Mouse (Mus musculus): ENCODE measurements around the gene Pakap. TPM values are rescaled to one million over a fixed set of nuclear protein-coding genes. Genes with fewer than 3 reads are reported as not detected.

The Pakap gene
- polyA plus RNA-seq, 1 experiment from 2014 or later = 28.4 TPM

DNA sequence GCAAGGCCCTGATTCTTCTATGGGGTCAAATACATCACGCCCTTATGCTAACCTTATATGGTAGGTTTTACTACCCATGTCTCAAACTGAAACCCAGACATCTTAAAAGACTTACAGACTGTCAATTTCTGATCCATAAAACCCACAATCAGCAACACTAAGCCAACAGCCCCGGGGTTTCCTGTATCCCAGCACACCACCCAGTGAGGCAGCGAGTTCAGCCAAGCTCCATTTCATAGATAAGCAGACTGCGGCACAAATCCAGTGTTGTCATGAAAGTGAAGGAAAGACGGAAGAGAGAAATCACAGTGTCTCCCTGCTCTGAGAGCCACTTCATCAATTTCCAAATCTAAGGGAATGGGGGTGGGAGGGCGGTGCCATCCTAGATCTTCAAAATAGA lies 50.8 kb downstream of the Pakap start:
- H3K4me1 ChIP-seq (replicated peaks; ENCODE audit: control insufficient read depth, insufficient read depth, low read length) = no peaks in the 10 kb centered on the region
- no peaks in the 10 kb centered on the region for H3K36me3 ChIP-seq (ENCODE audit: control insufficient read depth, insufficient read depth, low read length)
- H3K9me3 ChIP-seq (ENCODE audit: control insufficient read depth, low read length) = peaks cover 5% of the 10 kb centered on the region; the same call in 1 of the 2 replicates
- no peak overlapping the region for H3K27ac ChIP-seq (ENCODE audit: low read depth)
- ATAC-seq (replicated peaks; ENCODE audit: low FRiP score, low TSS enrichment, low read depth) = no peak
- H3K27me3 ChIP-seq (replicated peaks; ENCODE audit: control insufficient read depth, insufficient read depth, low read length) = no peaks in the 10 kb centered on the region
- WGBS = 85% methylated on average over 6 of the region's 6 CpGs
- H3K4me3 ChIP-seq (ENCODE audit: low read depth, low read length) = no peak overlapping the region
- DNase-seq (ENCODE audit: low spot score) = no peak
- H3K9ac ChIP-seq (ENCODE audit: low read length) = no peak overlapping the region
- H3K4me2 ChIP-seq (ENCODE audit: low read length) = no peak overlapping the region

DNA sequence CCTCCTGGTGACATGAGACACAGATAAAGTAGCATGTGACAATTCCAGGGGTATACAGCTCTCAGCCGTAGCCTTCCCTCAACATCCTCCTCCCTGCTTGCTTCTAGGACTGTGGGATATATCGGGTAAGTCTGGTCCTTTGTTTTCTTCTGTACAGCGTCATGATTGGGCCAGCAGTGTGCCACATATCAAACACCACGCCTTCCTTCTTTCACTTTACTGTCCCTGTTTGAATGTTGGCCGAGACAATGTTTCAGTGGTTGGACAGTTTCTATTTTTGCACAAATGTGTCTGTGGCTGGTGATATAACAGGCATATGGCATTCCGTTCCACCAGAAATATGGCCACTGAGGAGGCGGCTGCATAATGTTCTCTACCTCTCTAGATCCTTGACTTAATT lies 54.8 kb downstream of the Pakap start:
- ATAC-seq (replicated peaks; ENCODE audit: low FRiP score, low TSS enrichment, low read depth) (no peak), DNase-seq (ENCODE audit: low spot score) (no peak)
- H3K4me1 ChIP-seq (replicated peaks; ENCODE audit: control insufficient read depth, insufficient read depth, low read length) = no peaks in the 10 kb centered on the region
- H3K4me3 ChIP-seq (ENCODE audit: low read depth, low read length) = no peak overlapping the region
- H3K9ac ChIP-seq (ENCODE audit: low read length) = no peak overlapping the region
- H3K9me3 ChIP-seq (ENCODE audit: control insufficient read depth, low read length) = peaks cover 5% of the 10 kb centered on the region; the same call in 1 of the 2 replicates
- H3K4me2 ChIP-seq (ENCODE audit: low read length) = no peak overlapping the region
- H3K27ac ChIP-seq (ENCODE audit: low read depth) = no peak overlapping the region
- H3K36me3 ChIP-seq (ENCODE audit: control insufficient read depth, insufficient read depth, low read length) = no peaks in the 10 kb centered on the region
- WGBS = 57% methylated on average over 7 of the region's 7 CpGs
- H3K27me3 ChIP-seq (replicated peaks; ENCODE audit: control insufficient read depth, insufficient read depth, low read length) = no peaks in the 10 kb centered on the region

- no peak for DNase-seq (ENCODE audit: low spot score)
- WGBS = 81% methylated on average over 2 of the region's 2 CpGs
- no peak overlapping the region for H3K9ac ChIP-seq (ENCODE audit: low read length)
- H3K36me3 ChIP-seq (ENCODE audit: control insufficient read depth, insufficient read depth, low read length) = no peaks in the 10 kb centered on the region
- no peak for ATAC-seq (replicated peaks; ENCODE audit: low FRiP score, low TSS enrichment, low read depth)
- no peaks in the 10 kb centered on the region for H3K4me1 ChIP-seq (replicated peaks; ENCODE audit: control insufficient read depth, insufficient read depth, low read length)
- H3K4me3 ChIP-seq (ENCODE audit: low read depth, low read length) = no peak overlapping the region
- no peaks in the 10 kb centered on the region for H3K27me3 ChIP-seq (replicated peaks; ENCODE audit: control insufficient read depth, insufficient read depth, low read length)
- no peak overlapping the region for H3K27ac ChIP-seq (ENCODE audit: low read depth)
- H3K4me2 ChIP-seq (ENCODE audit: low read length) = no peak overlapping the region
- H3K9me3 ChIP-seq (ENCODE audit: control insufficient read depth, low read length) = no peaks in the 10 kb centered on the region
Observed at GRCm38 (mm10) chr4:57624819-57625218, 56.8 kb downstream of the Pakap start.

GRCm38 (mm10) chr4:57625306-57625705 lies 57.3 kb downstream of the Pakap start:
- no peak overlapping the region for H3K4me3 ChIP-seq (ENCODE audit: low read depth, low read length)
- H3K9ac ChIP-seq (ENCODE audit: low read length) = no peak overlapping the region
- H3K27me3 ChIP-seq (replicated peaks; ENCODE audit: control insufficient read depth, insufficient read depth, low read length) = no peaks in the 10 kb centered on the region
- no peak overlapping the region for H3K4me2 ChIP-seq (ENCODE audit: low read length)
- no peaks in the 10 kb centered on the region for H3K36me3 ChIP-seq (ENCODE audit: control insufficient read depth, insufficient read depth, low read length)
- DNase-seq (ENCODE audit: low spot score) (no peak), ATAC-seq (replicated peaks; ENCODE audit: low FRiP score, low TSS enrichment, low read depth) (no peak)
- no peaks in the 10 kb centered on the region for H3K9me3 ChIP-seq (ENCODE audit: control insufficient read depth, low read length)
- WGBS = 73% methylated on average over 1 of the region's 1 CpGs
- no peak overlapping the region for H3K27ac ChIP-seq (ENCODE audit: low read depth)
- H3K4me1 ChIP-seq (replicated peaks; ENCODE audit: control insufficient read depth, insufficient read depth, low read length) = no peaks in the 10 kb centered on the region

DNA sequence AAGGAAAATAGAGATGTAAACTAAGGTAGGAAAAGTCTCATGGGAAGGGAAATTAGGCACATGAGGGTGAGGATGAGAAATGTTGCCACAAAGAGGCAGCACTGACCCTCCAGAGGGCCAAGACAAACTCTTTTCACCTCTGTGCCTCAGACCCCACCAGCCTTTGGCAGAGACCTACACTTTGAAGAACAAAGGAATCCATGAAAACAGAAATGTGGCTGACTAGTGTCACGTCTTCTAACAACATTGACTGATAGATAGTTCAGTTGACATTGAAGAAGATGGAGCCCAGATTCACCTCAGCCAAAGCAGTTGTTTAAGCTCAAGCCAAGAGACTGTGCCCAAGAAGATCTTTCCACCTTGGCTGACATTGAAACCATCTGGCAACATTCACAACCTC lies 57.8 kb downstream of the Pakap start:
- no peak for DNase-seq (ENCODE audit: low spot score)
- Histone ChIP-seq H3K4me2 (ENCODE audit: low read length) (no peak overlapping the region), H3K36me3 (ENCODE audit: control insufficient read depth, insufficient read depth, low read length) (no peaks in the 10 kb centered on the region), H3K9me3 (ENCODE audit: control insufficient read depth, low read length) (no peaks in the 10 kb centered on the region), H3K4me3 (ENCODE audit: low read depth, low read length) (no peak overlapping the region), H3K27ac (ENCODE audit: low read depth) (no peak overlapping the region), H3K27me3 (replicated peaks; ENCODE audit: control insufficient read depth, insufficient read depth, low read length) (no peaks in the 10 kb centered on the region), H3K9ac (ENCODE audit: low read length) (no peak overlapping the region), H3K4me1 (replicated peaks; ENCODE audit: control insufficient read depth, insufficient read depth, low read length) (no peaks in the 10 kb centered on the region)
- no peak for ATAC-seq (replicated peaks; ENCODE audit: low FRiP score, low TSS enrichment, low read depth)
- WGBS = 79% methylated on average over 1 of the region's 1 CpGs

DNA sequence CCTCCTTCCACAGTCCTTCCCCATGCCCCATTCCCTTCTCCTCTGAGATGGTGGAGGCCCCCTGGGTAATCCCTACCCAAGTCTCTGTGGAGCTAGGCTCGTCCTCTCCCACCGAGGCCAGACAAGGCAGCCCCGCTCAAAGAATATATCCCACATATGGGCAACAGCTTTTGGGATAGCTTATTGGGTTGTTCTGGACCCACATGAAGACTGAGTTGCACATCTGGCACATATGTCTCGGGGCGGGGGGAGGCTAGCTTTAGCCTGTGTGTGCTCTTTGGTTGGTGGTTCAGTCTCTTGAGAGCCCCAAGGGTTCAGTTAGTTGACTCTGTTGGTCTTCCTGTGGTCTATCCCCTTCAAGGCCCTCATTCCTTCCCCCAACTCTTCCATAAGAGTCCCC lies 58.9 kb downstream of the Pakap start:
- Histone ChIP-seq H3K4me2 (ENCODE audit: low read length) (no peak overlapping the region), H3K4me1 (replicated peaks; ENCODE audit: control insufficient read depth, insufficient read depth, low read length) (no peaks in the 10 kb centered on the region), H3K9ac (ENCODE audit: low read length) (no peak overlapping the region), H3K36me3 (ENCODE audit: control insufficient read depth, insufficient read depth, low read length) (no peaks in the 10 kb centered on the region), H3K27ac (ENCODE audit: low read depth) (no peak overlapping the region), H3K9me3 (ENCODE audit: control insufficient read depth, low read length) (no peaks in the 10 kb centered on the region), H3K27me3 (replicated peaks; ENCODE audit: control insufficient read depth, insufficient read depth, low read length) (no peaks in the 10 kb centered on the region), H3K4me3 (ENCODE audit: low read depth, low read length) (no peak overlapping the region)
- ATAC-seq (replicated peaks; ENCODE audit: low FRiP score, low TSS enrichment, low read depth) (no peak), DNase-seq (ENCODE audit: low spot score) (no peak)
- WGBS = 89% methylated on average over 5 of the region's 5 CpGs

GRCm38 (mm10) chr4:57632386-57632785 lies 64.4 kb downstream of the Pakap start:
- 91% methylated on average over 5 of the region's 5 CpGs for WGBS
- DNase-seq (ENCODE audit: low spot score) = no peak

GRCm38 (mm10) chr4:57633052-57633451 lies 65.1 kb downstream of the Pakap start:
- no peak overlapping the region for H3K27ac ChIP-seq (ENCODE audit: low read depth)
- H3K9me3 ChIP-seq (ENCODE audit: control insufficient read depth, low read length) = no peaks in the 10 kb centered on the region
- no peak overlapping the region for H3K9ac ChIP-seq (ENCODE audit: low read length)
- no peaks in the 10 kb centered on the region; the same call in 1 of the 2 replicates for H3K4me1 ChIP-seq (replicated peaks; ENCODE audit: control insufficient read depth, insufficient read depth, low read length)
- no peaks in the 10 kb centered on the region for H3K27me3 ChIP-seq (replicated peaks; ENCODE audit: control insufficient read depth, insufficient read depth, low read length)
- DNase-seq (ENCODE audit: low spot score) = peak; percentile 27
- no peaks in the 10 kb centered on the region for H3K36me3 ChIP-seq (ENCODE audit: control insufficient read depth, insufficient read depth, low read length)
- WGBS = 95% methylated on average over 7 of the region's 7 CpGs
- no peak overlapping the region for H3K4me3 ChIP-seq (ENCODE audit: low read depth, low read length)
- no peak for ATAC-seq (replicated peaks; ENCODE audit: low FRiP score, low TSS enrichment, low read depth)
- no peak overlapping the region for H3K4me2 ChIP-seq (ENCODE audit: low read length)

More at GRCm38 (mm10) chr4:57632386-57632785, 64.4 kb downstream of the Pakap start:
- H3K4me3 ChIP-seq (ENCODE audit: low read depth, low read length) = no peak overlapping the region
- no peak overlapping the region for H3K4me2 ChIP-seq (ENCODE audit: low read length)
- H3K27me3 ChIP-seq (replicated peaks; ENCODE audit: control insufficient read depth, insufficient read depth, low read length) = no peaks in the 10 kb centered on the region
- H3K9ac ChIP-seq (ENCODE audit: low read length) = no peak overlapping the region
- no peak overlapping the region for H3K27ac ChIP-seq (ENCODE audit: low read depth)
- ATAC-seq (replicated peaks; ENCODE audit: low FRiP score, low TSS enrichment, low read depth) = no peak
- H3K36me3 ChIP-seq (ENCODE audit: control insufficient read depth, insufficient read depth, low read length) = no peaks in the 10 kb centered on the region
- no peaks in the 10 kb centered on the region for H3K9me3 ChIP-seq (ENCODE audit: control insufficient read depth, low read length)
- H3K4me1 ChIP-seq (replicated peaks; ENCODE audit: control insufficient read depth, insufficient read depth, low read length) = no peaks in the 10 kb centered on the region; the same call in 1 of the 2 replicates

DNA sequence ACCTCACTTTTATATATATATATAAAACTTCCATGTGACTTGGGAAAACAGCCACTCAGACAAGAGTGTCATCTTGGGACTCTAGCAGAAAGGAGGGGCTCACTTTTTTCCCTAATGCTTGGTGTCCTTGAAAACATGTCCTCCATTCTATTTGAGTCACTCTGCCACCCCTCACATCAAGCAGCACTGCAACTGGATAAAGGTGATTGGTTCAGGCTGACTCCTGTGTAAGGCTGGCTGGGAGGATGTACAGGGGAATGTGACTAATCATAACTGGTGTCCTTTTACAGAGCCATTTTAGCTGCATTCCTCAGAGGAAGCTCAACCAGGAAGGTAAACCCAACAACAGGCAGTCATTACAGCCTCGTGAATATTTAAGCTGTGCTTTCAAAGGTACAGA lies 67.0 kb downstream of the Pakap start:
- no peak for DNase-seq (ENCODE audit: low spot score)
- H3K9ac ChIP-seq (ENCODE audit: low read length) = no peak overlapping the region
- ATAC-seq (replicated peaks; ENCODE audit: low FRiP score, low TSS enrichment, low read depth) = no peak

More for the DNA sequence above, 67.0 kb downstream of the Pakap start:
- Histone ChIP-seq H3K36me3 (ENCODE audit: control insufficient read depth, insufficient read depth, low read length) (no peaks in the 10 kb centered on the region), H3K4me2 (ENCODE audit: low read length) (no peak overlapping the region), H3K4me3 (ENCODE audit: low read depth, low read length) (no peak overlapping the region), H3K4me1 (replicated peaks; ENCODE audit: control insufficient read depth, insufficient read depth, low read length) (no peaks in the 10 kb centered on the region; the same call in 1 of the 2 replicates), H3K27ac (ENCODE audit: low read depth) (no peak overlapping the region), H3K27me3 (replicated peaks; ENCODE audit: control insufficient read depth, insufficient read depth, low read length) (no peaks in the 10 kb centered on the region), H3K9me3 (ENCODE audit: control insufficient read depth, low read length) (no peaks in the 10 kb centered on the region)
- WGBS = 54% methylated on average over 1 of the region's 1 CpGs
